8 mouse cellular contexts compared by ENCODE assay signal in genomic region chr4:150033261-150033671, GRCm38 (mm10). TPM values are rescaled to one million over a fixed set of nuclear protein-coding genes. Genes with fewer than 3 reads are reported as not detected.
DNase-seq lines count a peak whose midpoint lies in the region; ATAC-seq and TF ChIP-seq lines count a peak whose summit lies in the region.

No protein-coding gene starts in this region.

- H3K27ac ChIP-seq in intestine, postnatal 0 days (ENCODE audit: low read depth, low read length): no peak overlapping the region
- H3K27ac ChIP-seq in stomach, embryonic 14.5 days (ENCODE audit: low read length): no peak overlapping the region

- WGBS in intestine, postnatal 0 days: 8% methylated on average over 31 of the region's 31 CpGs
- WGBS in stomach, embryonic 14.5 days: 2% methylated on average over 31 of the region's 31 CpGs

- ATAC-seq in intestine, postnatal 0 days: no peak
- peak; percentile 49; the same call in 1 of the 2 replicates for ATAC-seq in stomach, embryonic 14.5 days (ENCODE audit: insufficient number of reproducible peaks, insufficient read depth, low FRiP score, low read depth)
- no peak for ATAC-seq in CD4-positive, CD25-positive, alpha-beta regulatory T cell, adult 4 months

- peak overlapping the region; percentile 12; the same call in 1 of the 2 replicates for H3K4me3 ChIP-seq in intestine, postnatal 0 days (ENCODE audit: low read depth, low read length)
- H3K4me3 ChIP-seq in stomach, embryonic 14.5 days (ENCODE audit: low read depth, low read length): peak overlapping the region; percentile 21

- H3K4me1 ChIP-seq in intestine, postnatal 0 days (replicated peaks; ENCODE audit: control insufficient read depth, insufficient read depth, low read length): no peaks in the 10 kb centered on the region
- H3K4me1 ChIP-seq in stomach, embryonic 14.5 days (ENCODE audit: control insufficient read depth, insufficient read depth, low read length): peaks cover 13% of the 10 kb centered on the region

- H3K9ac ChIP-seq in intestine, postnatal 0 days (ENCODE audit: low read depth, low read length): no peak overlapping the region
- H3K9ac ChIP-seq in stomach, embryonic 14.5 days (replicated peaks; ENCODE audit: low read depth, low read length): no peak overlapping the region

- no peaks in the 10 kb centered on the region for H3K9me3 ChIP-seq in intestine, postnatal 0 days (ENCODE audit: control insufficient read depth)
- no peaks in the 10 kb centered on the region for H3K9me3 ChIP-seq in stomach, embryonic 14.5 days (ENCODE audit: control insufficient read depth, low read depth, low read length)

- DNase-seq in cerebellum, adult 11 months: peak; percentile 30
- DNase-seq in cerebellum, adult 8-10 months: no peak
- DNase-seq in right cerebral cortex, postnatal 25 days: peak; percentile 32
- DNase-seq in right cerebral cortex, postnatal 14 days: no peak
- DNase-seq in spleen, adult 12 weeks (ENCODE audit: low spot score): no peak

- H3K36me3 ChIP-seq in intestine, postnatal 0 days (ENCODE audit: control insufficient read depth, insufficient read depth): no peaks in the 10 kb centered on the region
- H3K36me3 ChIP-seq in stomach, embryonic 14.5 days (ENCODE audit: control insufficient read depth, insufficient read depth, low read length): no peaks in the 10 kb centered on the region

- peaks cover 46% of the 10 kb centered on the region for H3K27me3 ChIP-seq in intestine, postnatal 0 days (replicated peaks; ENCODE audit: control insufficient read depth, insufficient read depth, low read length)
- peaks cover 50% of the 10 kb centered on the region for H3K27me3 ChIP-seq in stomach, embryonic 14.5 days (ENCODE audit: control insufficient read depth, insufficient read depth, low read length)

- peak; percentile 41 for TF ChIP-seq CTCF in intestine, postnatal 0 days (IDR thresholded peaks at IDR 0.05; ENCODE audit: low read depth)

- H3K4me2 ChIP-seq in intestine, postnatal 0 days (replicated peaks; ENCODE audit: low read depth): peak overlapping the region; percentile 41
- H3K4me2 ChIP-seq in stomach, embryonic 14.5 days (replicated peaks; ENCODE audit: low read depth, low read length): peak overlapping the region; percentile 41

RNA-seq across cellular contexts. Expression of gene H6pd, which starts 24.4 kb away (rescaled TPM):
- 33.1 and 37.5 TPM in 2 replicates for polyA plus RNA-seq in intestine, postnatal 0 days (2015; fragmentation: Nextera tagmentation; extraction: Ambion mirVana)
- 8.8 and 10.2 TPM in 2 replicates for polyA plus RNA-seq in stomach, embryonic 14.5 days (2014; fragmentation: Nextera tagmentation; extraction: Ambion mirVana)
- polyA plus RNA-seq in CD4-positive, CD25-positive, alpha-beta regulatory T cell, adult 4 months (2017; shearing (Covaris generic)): 1 to 10 TPM; 4.1 to 4.4 TPM

RNA-seq across cellular contexts. Expression of gene Gpr157, which starts 53.9 kb away (rescaled TPM):
- 2.5 and 3.2 TPM in 2 replicates for polyA plus RNA-seq in intestine, postnatal 0 days (2015; fragmentation: Nextera tagmentation; extraction: Ambion mirVana)
- 0.39 and 0.86 TPM in 2 replicates for polyA plus RNA-seq in stomach, embryonic 14.5 days (2014; fragmentation: Nextera tagmentation; extraction: Ambion mirVana)
- under 1 TPM; 0.15 to 0.30 TPM for polyA plus RNA-seq in CD4-positive, CD25-positive, alpha-beta regulatory T cell, adult 4 months (2017; shearing (Covaris generic))

Comparison
In these comparisons a context has a peak if more than half of its experiments do, and no peak if none do; other contexts are left out.
1. DNase-seq: peak in cerebellum, adult 11 months (single experiment) and right cerebral cortex, postnatal 25 days (single experiment); none in cerebellum, adult 8-10 months (single experiment), right cerebral cortex, postnatal 14 days (single experiment) and spleen, adult 12 weeks (single experiment).